Mouse (Mus musculus) kidney, postnatal 14 days (tissue): ENCODE results near the gene Slc44a3.

ENCODE experiments used
- DNase-seq: peaks from one replicate; pipeline ENCODE4 v3.0.0; 2022; ENCODE audit warnings: mixed read lengths

Gene Slc44a3

DNA sequence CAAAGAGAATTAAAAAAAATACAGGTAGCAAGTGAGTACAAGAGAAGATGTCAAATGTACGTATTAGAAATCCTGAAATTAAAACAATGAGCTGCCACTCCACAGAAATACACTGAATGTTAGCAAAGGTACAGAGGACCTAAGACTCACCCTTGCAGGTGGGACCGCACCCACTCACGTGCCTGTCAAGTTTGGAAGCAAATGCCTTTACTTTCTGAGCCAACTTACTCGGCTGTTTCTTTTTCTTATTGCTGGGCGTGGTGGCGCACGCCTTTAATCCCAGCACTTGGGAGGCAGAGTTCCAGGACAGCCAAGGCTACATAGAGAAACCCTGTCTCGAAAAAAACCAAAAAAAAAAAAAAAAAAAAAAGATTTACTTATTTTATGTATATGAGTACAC lies 109.8 kb downstream of the Slc44a3 start:
- no peak for DNase-seq

GRCm38 (mm10) chr3:121418850-121419435 lies 113.3 kb downstream of the Slc44a3 start:
- no peak for DNase-seq

DNA sequence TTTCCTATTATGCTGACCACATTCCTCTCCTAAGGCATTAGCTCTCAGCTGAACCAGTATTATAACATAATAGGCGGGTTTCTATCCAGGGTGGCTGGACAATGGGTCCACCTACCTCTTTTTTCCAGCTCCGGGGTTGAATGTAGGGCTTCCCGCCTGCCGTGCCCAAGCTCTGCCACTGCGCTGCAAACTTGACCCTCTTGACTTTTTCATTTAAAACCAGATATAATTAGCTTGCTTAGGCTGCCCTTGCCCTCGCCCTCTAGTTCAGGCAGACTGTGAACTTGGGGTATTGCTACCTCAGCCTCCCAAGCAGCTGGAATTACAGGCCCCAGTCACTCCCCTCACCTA lies 114.0 kb downstream of the Slc44a3 start:
- DNase-seq: no peak

DNA sequence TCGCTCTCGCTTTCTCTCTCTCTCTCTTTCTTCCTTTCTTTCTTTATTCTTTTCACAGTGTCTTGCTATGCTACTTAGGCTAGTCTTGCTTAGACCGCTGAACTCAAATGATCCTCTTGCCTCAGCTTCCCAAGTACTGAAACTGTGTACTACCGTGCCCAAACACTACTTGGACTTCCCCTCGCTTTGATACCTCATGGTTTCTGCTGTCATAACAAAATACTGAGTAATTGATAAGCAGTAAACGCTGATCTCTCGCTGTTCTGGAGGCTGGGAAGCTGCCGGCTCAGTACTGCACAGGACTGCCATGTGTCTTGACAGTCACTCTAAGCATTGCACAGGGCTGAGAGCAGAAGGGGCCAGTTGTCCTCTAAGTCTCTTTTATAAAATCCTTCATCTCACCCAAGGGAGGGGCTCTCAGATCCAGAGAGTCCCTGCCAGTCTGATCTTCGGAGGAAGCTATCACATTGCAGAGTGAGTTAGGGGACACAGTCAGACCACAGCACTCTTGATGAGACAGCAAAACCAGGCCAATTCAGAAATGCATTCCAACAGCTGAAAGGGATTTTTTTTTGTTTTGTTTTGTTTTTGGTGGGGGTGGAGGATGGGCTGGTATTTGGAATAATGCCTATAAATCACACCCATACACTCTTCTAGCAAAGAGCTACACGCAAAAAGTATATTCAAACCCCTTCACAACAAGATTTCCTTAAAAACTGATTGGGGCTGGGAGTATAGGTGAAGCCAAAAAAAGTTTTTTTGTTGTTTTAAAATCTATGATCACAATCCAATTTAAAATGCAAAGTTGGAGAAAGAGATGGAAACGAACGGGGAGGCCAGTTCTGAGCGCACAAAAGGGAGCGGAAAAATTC lies 114.6 kb downstream of the Slc44a3 start:
- no peak for DNase-seq

DNA sequence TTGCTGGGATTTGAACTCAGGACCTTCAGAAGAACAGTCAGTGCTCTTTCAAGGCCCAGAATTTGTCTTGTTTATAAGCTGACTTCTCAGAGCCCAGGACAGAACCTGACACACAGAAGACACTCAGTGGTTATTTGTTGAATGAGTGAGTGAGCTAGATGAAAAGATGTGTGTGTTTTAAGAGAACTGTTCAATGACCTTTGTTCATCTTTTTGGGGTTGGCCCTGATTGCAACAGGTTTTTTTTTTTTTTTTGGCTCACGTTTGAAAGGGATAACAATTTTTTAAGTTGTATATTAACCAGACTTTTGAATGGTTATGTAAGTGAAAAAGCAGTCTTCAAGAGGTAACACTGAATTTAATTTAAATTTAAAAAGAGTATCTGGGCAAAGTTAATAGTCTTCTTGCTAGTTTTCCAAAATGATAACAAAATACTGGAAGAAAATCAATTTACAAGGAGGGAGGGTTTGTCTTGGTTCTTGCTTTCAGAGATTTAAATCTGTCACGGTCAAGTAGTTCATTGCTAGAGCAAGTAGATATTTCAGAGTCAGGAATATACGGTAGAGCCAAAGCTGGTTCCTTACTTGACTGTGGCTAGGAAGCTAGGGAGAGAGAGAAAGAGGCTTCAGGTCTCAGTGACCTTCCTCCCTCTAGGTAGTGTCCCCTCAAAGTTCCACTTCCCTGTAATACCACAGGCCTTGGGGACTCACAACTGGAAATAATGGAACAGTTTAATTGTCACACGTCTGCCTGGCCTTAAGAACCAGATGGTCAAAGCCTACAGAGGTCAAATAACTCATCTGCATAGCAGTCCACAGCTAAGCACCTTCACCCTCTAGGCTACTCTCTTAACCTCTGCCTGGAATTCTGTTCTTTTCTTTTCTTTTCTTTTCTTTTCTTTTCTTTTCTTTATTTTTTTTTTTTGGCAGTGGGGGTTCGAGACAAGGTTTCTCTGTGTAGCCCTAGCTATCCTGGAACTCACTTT lies 115.7 kb downstream of the Slc44a3 start:
- no peak for DNase-seq

DNA sequence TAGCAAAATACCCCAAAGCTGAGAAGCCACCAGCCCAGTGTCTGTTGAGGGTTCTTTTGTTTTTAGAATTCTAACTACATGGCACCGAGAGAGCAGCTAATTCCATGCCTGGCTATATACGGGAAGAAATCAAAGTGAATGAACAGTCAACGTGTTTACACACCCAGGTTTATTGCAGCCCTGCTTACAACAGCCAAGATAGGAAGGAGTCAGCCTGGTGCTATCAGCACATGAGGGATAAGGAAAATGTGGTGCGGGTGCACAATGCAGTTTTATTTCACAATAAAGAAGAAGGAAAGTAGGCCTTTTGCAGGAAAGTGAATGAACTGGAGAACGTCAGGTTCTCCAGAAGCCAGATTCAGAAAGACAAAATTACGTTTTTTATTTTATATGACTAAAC lies 120.8 kb downstream of the Slc44a3 start:
- no peak for DNase-seq
